Mouse (Mus musculus): ENCODE data around the gene Sox13. TPM values are rescaled to one million over a fixed set of nuclear protein-coding genes. Genes with fewer than 3 reads are reported as not detected.
A peak's percentile ranks its signal among the peaks of the same experiment; 100 is the strongest.

Sox13 gene
- polyA plus RNA-seq, 1 experiment from 2014 or later: 4.0 TPM

- no peak for ATAC-seq (ENCODE audit: low read depth)
- H3K9ac ChIP-seq (replicated peaks; ENCODE audit: low read depth, low read length): no peak overlapping the region
- H3K36me3 ChIP-seq (ENCODE audit: control insufficient read depth, insufficient read depth, low read length): no peaks in the 10 kb centered on the region
- WGBS: 75% methylated on average over 2 of the region's 2 CpGs
- H3K27me3 ChIP-seq (ENCODE audit: control insufficient read depth, insufficient read depth, low read length): no peaks in the 10 kb centered on the region
- H3K9me3 ChIP-seq (ENCODE audit: control insufficient read depth, low read length): no peaks in the 10 kb centered on the region
- no peak overlapping the region for H3K4me3 ChIP-seq (ENCODE audit: low read depth, low read length)
- H3K27ac ChIP-seq (ENCODE audit: low read depth, low read length): no peak overlapping the region
- no peak overlapping the region for H3K4me2 ChIP-seq (ENCODE audit: low read depth, low read length)
- no peaks in the 10 kb centered on the region for H3K4me1 ChIP-seq (ENCODE audit: control insufficient read depth, insufficient read depth, low read length)
Measured at GRCm38 (mm10) chr1:133456097-133456496, 31.9 kb upstream of the Sox13 start.

- H3K36me3 ChIP-seq (ENCODE audit: control insufficient read depth, insufficient read depth, low read length): no peaks in the 10 kb centered on the region
- 12% methylated on average over 10 of the region's 10 CpGs for WGBS
- H3K27ac ChIP-seq (ENCODE audit: low read depth, low read length): no peak overlapping the region
- no peak overlapping the region for H3K9ac ChIP-seq (replicated peaks; ENCODE audit: low read depth, low read length)
- no peak overlapping the region for H3K4me3 ChIP-seq (ENCODE audit: low read depth, low read length)
- H3K4me1 ChIP-seq (ENCODE audit: control insufficient read depth, insufficient read depth, low read length): no peaks in the 10 kb centered on the region
- H3K9me3 ChIP-seq (ENCODE audit: control insufficient read depth, low read length): no peaks in the 10 kb centered on the region
- H3K27me3 ChIP-seq (ENCODE audit: control insufficient read depth, insufficient read depth, low read length): no peaks in the 10 kb centered on the region
- H3K4me2 ChIP-seq (ENCODE audit: low read depth, low read length): no peak overlapping the region
- no peak for ATAC-seq (ENCODE audit: low read depth)
Measured at GRCm38 (mm10) chr1:133452564-133453165, 28.5 kb upstream of the Sox13 start.

- WGBS: 54% methylated on average over 13 of the region's 13 CpGs
- no peak overlapping the region for H3K9ac ChIP-seq (replicated peaks; ENCODE audit: low read depth, low read length)
- no peak overlapping the region for H3K4me2 ChIP-seq (ENCODE audit: low read depth, low read length)
- H3K9me3 ChIP-seq (ENCODE audit: control insufficient read depth, low read length): no peaks in the 10 kb centered on the region
- no peak overlapping the region for H3K27ac ChIP-seq (ENCODE audit: low read depth, low read length)
- ATAC-seq (ENCODE audit: low read depth): no peak
- no peaks in the 10 kb centered on the region for H3K4me1 ChIP-seq (ENCODE audit: control insufficient read depth, insufficient read depth, low read length)
- H3K4me3 ChIP-seq (ENCODE audit: low read depth, low read length): no peak overlapping the region
- H3K36me3 ChIP-seq (ENCODE audit: control insufficient read depth, insufficient read depth, low read length): no peaks in the 10 kb centered on the region
- H3K27me3 ChIP-seq (ENCODE audit: control insufficient read depth, insufficient read depth, low read length): no peaks in the 10 kb centered on the region
Measured at GRCm38 (mm10) chr1:133451869-133452563, 27.8 kb upstream of the Sox13 start.

- 82% methylated on average over 11 of the region's 11 CpGs for WGBS
- no peak overlapping the region for H3K4me2 ChIP-seq (ENCODE audit: low read depth, low read length)
- no peaks in the 10 kb centered on the region for H3K4me1 ChIP-seq (ENCODE audit: control insufficient read depth, insufficient read depth, low read length)
- no peak overlapping the region for H3K27ac ChIP-seq (ENCODE audit: low read depth, low read length)
- no peak overlapping the region for H3K4me3 ChIP-seq (ENCODE audit: low read depth, low read length)
- H3K27me3 ChIP-seq (ENCODE audit: control insufficient read depth, insufficient read depth, low read length): no peaks in the 10 kb centered on the region
- no peaks in the 10 kb centered on the region for H3K36me3 ChIP-seq (ENCODE audit: control insufficient read depth, insufficient read depth, low read length)
- no peaks in the 10 kb centered on the region for H3K9me3 ChIP-seq (ENCODE audit: control insufficient read depth, low read length)
- H3K9ac ChIP-seq (replicated peaks; ENCODE audit: low read depth, low read length): no peak overlapping the region
- ATAC-seq (ENCODE audit: low read depth): no peak
Measured at GRCm38 (mm10) chr1:133451025-133451424, 26.8 kb upstream of the Sox13 start.

- 30% methylated on average over 14 of the region's 14 CpGs for WGBS
- ATAC-seq (ENCODE audit: low read depth): peak; percentile 54; the same call in 1 of the 2 replicates
- Histone ChIP-seq H3K9me3 (ENCODE audit: control insufficient read depth, low read length) (no peaks in the 10 kb centered on the region), H3K9ac (replicated peaks; ENCODE audit: low read depth, low read length) (no peak overlapping the region), H3K27me3 (ENCODE audit: control insufficient read depth, insufficient read depth, low read length) (no peaks in the 10 kb centered on the region), H3K4me1 (ENCODE audit: control insufficient read depth, insufficient read depth, low read length) (no peaks in the 10 kb centered on the region), H3K4me3 (ENCODE audit: low read depth, low read length) (no peak overlapping the region), H3K27ac (ENCODE audit: low read depth, low read length) (no peak overlapping the region), H3K36me3 (ENCODE audit: control insufficient read depth, insufficient read depth, low read length) (no peaks in the 10 kb centered on the region), H3K4me2 (ENCODE audit: low read depth, low read length) (no peak overlapping the region)
Measured at GRCm38 (mm10) chr1:133448351-133448931, 24.3 kb upstream of the Sox13 start.

GRCm38 (mm10) chr1:133446291-133446690 lies 22.1 kb upstream of the Sox13 start:
- WGBS: 78% methylated on average over 4 of the region's 4 CpGs
- Histone ChIP-seq H3K9ac (replicated peaks; ENCODE audit: low read depth, low read length) (no peak overlapping the region), H3K4me3 (ENCODE audit: low read depth, low read length) (no peak overlapping the region), H3K4me2 (ENCODE audit: low read depth, low read length) (no peak overlapping the region), H3K4me1 (ENCODE audit: control insufficient read depth, insufficient read depth, low read length) (no peaks in the 10 kb centered on the region), H3K27me3 (ENCODE audit: control insufficient read depth, insufficient read depth, low read length) (no peaks in the 10 kb centered on the region), H3K36me3 (ENCODE audit: control insufficient read depth, insufficient read depth, low read length) (no peaks in the 10 kb centered on the region), H3K9me3 (ENCODE audit: control insufficient read depth, low read length) (no peaks in the 10 kb centered on the region), H3K27ac (ENCODE audit: low read depth, low read length) (no peak overlapping the region)
- no peak for ATAC-seq (ENCODE audit: low read depth)

- no peaks in the 10 kb centered on the region for H3K36me3 ChIP-seq (ENCODE audit: control insufficient read depth, insufficient read depth, low read length)
- no peaks in the 10 kb centered on the region for H3K4me1 ChIP-seq (ENCODE audit: control insufficient read depth, insufficient read depth, low read length)
- no peak overlapping the region for H3K4me2 ChIP-seq (ENCODE audit: low read depth, low read length)
- no peak overlapping the region for H3K9ac ChIP-seq (replicated peaks; ENCODE audit: low read depth, low read length)
- no peak overlapping the region for H3K27ac ChIP-seq (ENCODE audit: low read depth, low read length)
- H3K27me3 ChIP-seq (ENCODE audit: control insufficient read depth, insufficient read depth, low read length): no peaks in the 10 kb centered on the region
- WGBS: 91% methylated on average over 8 of the region's 8 CpGs
- ATAC-seq (ENCODE audit: low read depth): no peak
- H3K9me3 ChIP-seq (ENCODE audit: control insufficient read depth, low read length): no peaks in the 10 kb centered on the region
- H3K4me3 ChIP-seq (ENCODE audit: low read depth, low read length): no peak overlapping the region
Measured at GRCm38 (mm10) chr1:133444315-133444714, 20.1 kb upstream of the Sox13 start.

GRCm38 (mm10) chr1:133437916-133438683 lies 13.9 kb upstream of the Sox13 start:
- Histone ChIP-seq H3K36me3 (ENCODE audit: control insufficient read depth, insufficient read depth, low read length) (no peaks in the 10 kb centered on the region), H3K9ac (replicated peaks; ENCODE audit: low read depth, low read length) (peak overlapping the region; percentile 25; the same call in 1 of the 2 replicates), H3K27ac (ENCODE audit: low read depth, low read length) (no peak overlapping the region), H3K4me1 (ENCODE audit: control insufficient read depth, insufficient read depth, low read length) (peaks cover 11% of the 10 kb centered on the region), H3K4me3 (ENCODE audit: low read depth, low read length) (no peak overlapping the region), H3K4me2 (ENCODE audit: low read depth, low read length) (no peak overlapping the region), H3K27me3 (ENCODE audit: control insufficient read depth, insufficient read depth, low read length) (no peaks in the 10 kb centered on the region), H3K9me3 (ENCODE audit: control insufficient read depth, low read length) (no peaks in the 10 kb centered on the region)
- WGBS: 18% methylated on average over 14 of the region's 14 CpGs
- no peak for ATAC-seq (ENCODE audit: low read depth)

GRCm38 (mm10) chr1:133434756-133435112 lies 10.6 kb upstream of the Sox13 start:
- 5% methylated on average over 10 of the region's 10 CpGs for WGBS
- no peak overlapping the region for H3K4me2 ChIP-seq (ENCODE audit: low read depth, low read length)
- H3K27ac ChIP-seq (ENCODE audit: low read depth, low read length): 0 out of 2 replicates have a peak overlapping the region, but pooled peaks have one; percentile 31
- H3K9me3 ChIP-seq (ENCODE audit: control insufficient read depth, low read length): no peaks in the 10 kb centered on the region
- peaks cover 11% of the 10 kb centered on the region for H3K4me1 ChIP-seq (ENCODE audit: control insufficient read depth, insufficient read depth, low read length)
- H3K27me3 ChIP-seq (ENCODE audit: control insufficient read depth, insufficient read depth, low read length): no peaks in the 10 kb centered on the region
- H3K4me3 ChIP-seq (ENCODE audit: low read depth, low read length): no peak overlapping the region
- H3K36me3 ChIP-seq (ENCODE audit: control insufficient read depth, insufficient read depth, low read length): no peaks in the 10 kb centered on the region
- ATAC-seq (ENCODE audit: low read depth): peak; percentile 39; the same call in 1 of the 2 replicates
- H3K9ac ChIP-seq (replicated peaks; ENCODE audit: low read depth, low read length): no peak overlapping the region

All from neural tube, embryonic 14.5 days (tissue).